Comparison of ENCODE assay signal across 17 mouse cellular contexts in genomic region chr7:74382286-74382685, GRCm38 (mm10).
A peak's percentile ranks its signal among the peaks of the same experiment; 100 is the strongest.
DNase-seq lines count a peak whose midpoint lies in the region; ATAC-seq and TF ChIP-seq lines count a peak whose summit lies in the region.
"Had no signal": no experiment of that assay in that cellular context is flagged by ENCODE, and none has a peak within 500 bp of the region (broad histone marks: within the 10 kb centered on the region; RNA-seq: fewer than 3 reads in every experiment).

No protein-coding gene starts in this region.

- intact Hi-C loops in gastrocnemius, postnatal 14 days (cut with DNase I; ENCODE audit: low total_unique reads) = no loop called here
- intact Hi-C loops in heart, postnatal 14 days (cut with DNase I) = no loop called here

- DNase-seq in gastrocnemius, postnatal 14 days = peak; percentile 23
- no peak for DNase-seq in gastrocnemius, postnatal 25 days
- DNase-seq in kidney, adult 18-20 months = no peak
- DNase-seq in Muller cell, postnatal 12 days (ENCODE audit: inconsistent ontology term) = peak; percentile 51
- peak; percentile 45 to 46 for DNase-seq in heart, postnatal 14 days
- DNase-seq in hindbrain, postnatal 0 days (ENCODE audit: low spot score) = no peak
- no peak for DNase-seq in layer of hippocampus, postnatal 25 days (ENCODE audit: extremely low spot score in 1 of 2, low spot score in 1 of 2)
- DNase-seq: right cerebral cortex, postnatal 4 days; thymus, adult 2 months had no signal

- H3K4me1 ChIP-seq in kidney, embryonic 15.5 days = peaks cover 47% of the 10 kb centered on the region
- H3K4me1 ChIP-seq in hindbrain, postnatal 0 days (ENCODE audit: insufficient read depth, low read length) = no peaks in the 10 kb centered on the region
- H3K4me1 ChIP-seq: liver, embryonic 12.5 days; lung, embryonic 15.5 days had no signal

- no peak overlapping the region for H3K4me2 ChIP-seq in kidney, embryonic 15.5 days
- H3K4me2 ChIP-seq in hindbrain, postnatal 0 days (ENCODE audit: low read depth, low read length) = no peak overlapping the region
- H3K4me2 ChIP-seq: liver, embryonic 12.5 days; lung, embryonic 15.5 days had no signal

- no peak for ATAC-seq in kidney, embryonic 15.5 days (replicated peaks; ENCODE audit: low FRiP score)
- no peak for ATAC-seq in hindbrain, postnatal 0 days
- ATAC-seq: liver, embryonic 12.5 days; midbrain, embryonic 16.5 days had no signal

- H3K27ac ChIP-seq in kidney, embryonic 15.5 days = peak overlapping the region; percentile 19; the same call in 1 of the 2 replicates
- H3K27ac ChIP-seq in hindbrain, postnatal 0 days = no peak overlapping the region
- H3K27ac ChIP-seq: embryonic facial prominence, embryonic 10.5 days; hindbrain, embryonic 10.5 days; limb, embryonic 10.5 days; liver, embryonic 12.5 days; lung, embryonic 15.5 days had no signal

- WGBS in kidney, embryonic 15.5 days = 57% methylated on average over 3 of the region's 3 CpGs
- 71% methylated on average over 3 of the region's 3 CpGs for WGBS in hindbrain, postnatal 0 days

- no peak overlapping the region for H3K4me3 ChIP-seq in kidney, embryonic 15.5 days (replicated peaks)
- no peak overlapping the region for H3K4me3 ChIP-seq in hindbrain, postnatal 0 days (ENCODE audit: low read length)
- H3K4me3 ChIP-seq: embryonic facial prominence, embryonic 10.5 days; erythroblast, embryonic 14.5 days; hindbrain, embryonic 10.5 days; limb, embryonic 10.5 days; liver, embryonic 12.5 days; lung, embryonic 15.5 days had no signal

- H3K27me3 ChIP-seq in kidney, embryonic 15.5 days = 0 out of 2 replicates have a peak, but pooled peaks cover 3% of the 10 kb centered on the region
- no peaks in the 10 kb centered on the region for H3K27me3 ChIP-seq in hindbrain, postnatal 0 days (ENCODE audit: insufficient read depth, low read length)
- H3K27me3 ChIP-seq: liver, embryonic 12.5 days; lung, embryonic 15.5 days had no signal

- no peak overlapping the region for H3K9ac ChIP-seq in kidney, embryonic 15.5 days
- no peak overlapping the region for H3K9ac ChIP-seq in hindbrain, postnatal 0 days (replicated peaks; ENCODE audit: low read length)
- H3K9ac ChIP-seq: liver, embryonic 12.5 days; lung, embryonic 15.5 days had no signal

- H3K36me3 ChIP-seq in kidney, embryonic 15.5 days = no peaks in the 10 kb centered on the region
- no peaks in the 10 kb centered on the region for H3K36me3 ChIP-seq in hindbrain, postnatal 0 days (ENCODE audit: insufficient read depth, low read length)
- H3K36me3 ChIP-seq: embryonic facial prominence, embryonic 10.5 days; hindbrain, embryonic 10.5 days; limb, embryonic 10.5 days; liver, embryonic 12.5 days; lung, embryonic 15.5 days had no signal

- no peak for TF ChIP-seq CTCF in hindbrain, postnatal 0 days (IDR thresholded peaks at IDR 0.05; ENCODE audit: low read depth)

- H3K9me3 ChIP-seq in kidney, embryonic 15.5 days (replicated peaks) = no peaks in the 10 kb centered on the region
- no peaks in the 10 kb centered on the region for H3K9me3 ChIP-seq in hindbrain, postnatal 0 days (ENCODE audit: low read length)
- H3K9me3 ChIP-seq: embryonic facial prominence, embryonic 10.5 days; hindbrain, embryonic 10.5 days; limb, embryonic 10.5 days; liver, embryonic 12.5 days; lung, embryonic 15.5 days had no signal

Comparison
In these comparisons a context has a peak if more than half of its experiments do, and no peak if none do; other contexts are left out.
1. DNase-seq: peak in gastrocnemius, postnatal 14 days (single experiment), Muller cell, postnatal 12 days (single experiment) and heart, postnatal 14 days (2 of 2); none in gastrocnemius, postnatal 25 days (single experiment), kidney, adult 18-20 months (single experiment), hindbrain, postnatal 0 days (single experiment) and layer of hippocampus, postnatal 25 days (0 of 2).